Mouse (Mus musculus) CD8-positive naive resting alpha-beta T cell, adult 57 days (primary cell): ENCODE data around the gene Trpv1. TPM values are rescaled to one million over a fixed set of nuclear protein-coding genes. Genes with fewer than 3 reads are reported as not detected.

ENCODE experiments used
- total RNA-seq: library from RNA; stranded (reverse); gene quantifications from one replicate; pipeline ENCODE4 v1.2.4, GENCODE M21; 2023

The Trpv1 gene
- not detected for total RNA-seq

DNA sequence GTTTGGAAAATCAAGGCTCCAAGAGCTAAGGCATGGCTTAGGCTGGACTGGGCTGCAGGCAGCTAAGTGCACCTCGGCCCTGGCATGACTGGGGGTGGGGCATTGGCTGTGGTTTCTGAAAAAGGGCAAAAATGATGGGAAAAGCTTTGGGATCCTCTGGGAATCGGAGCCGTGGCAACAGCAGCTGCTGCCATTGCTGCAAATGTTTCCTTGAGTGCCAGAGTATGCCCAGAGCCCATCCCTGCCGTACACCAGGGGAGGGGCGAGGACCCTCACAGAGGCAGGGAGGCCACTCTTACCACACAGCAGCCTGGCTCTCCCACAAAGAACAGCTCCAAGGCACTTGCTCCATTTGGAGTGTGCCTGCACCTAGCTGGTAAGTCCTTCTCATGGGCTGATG lies at the start of gene Trpv1:
Gene Trpv1 (plus strand): TSS at position 301 of the 400 bp plus-strand sequence.

DNA sequence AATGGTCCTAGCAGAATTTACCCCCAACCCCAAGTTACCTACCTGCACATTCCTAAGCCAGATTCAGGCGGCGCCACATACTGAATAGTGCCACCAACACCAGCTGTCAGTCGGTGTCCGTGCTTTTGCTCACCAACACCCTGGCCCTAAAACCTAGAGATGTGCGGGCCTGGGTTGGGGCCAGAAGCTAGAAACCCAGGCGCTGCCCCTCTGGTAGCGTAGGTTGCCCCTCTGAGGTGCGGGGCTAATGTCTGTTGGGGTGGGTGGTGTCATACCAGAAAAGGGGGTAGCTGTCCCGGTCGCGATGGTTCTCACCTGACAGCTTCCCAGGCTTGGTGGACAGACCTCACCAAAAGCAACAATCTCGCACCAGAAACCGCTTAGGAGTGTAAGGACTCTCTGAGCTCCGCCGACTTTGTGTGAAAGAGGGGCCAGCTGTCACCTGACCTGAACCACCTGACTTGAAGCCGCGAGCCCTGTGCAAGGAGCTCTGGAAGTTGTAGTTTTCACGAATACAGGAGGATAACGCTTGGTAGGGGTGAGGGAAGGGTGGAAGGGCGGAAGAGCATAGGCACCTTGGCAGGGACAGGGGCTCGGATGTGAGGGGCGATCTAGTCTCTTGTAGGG lies 35.4 kb upstream of the Trpv1 start, which contains the start of gene Ctns:
Gene Ctns (minus strand): TSS at position 440 of the 627 bp plus-strand sequence.

DNA sequence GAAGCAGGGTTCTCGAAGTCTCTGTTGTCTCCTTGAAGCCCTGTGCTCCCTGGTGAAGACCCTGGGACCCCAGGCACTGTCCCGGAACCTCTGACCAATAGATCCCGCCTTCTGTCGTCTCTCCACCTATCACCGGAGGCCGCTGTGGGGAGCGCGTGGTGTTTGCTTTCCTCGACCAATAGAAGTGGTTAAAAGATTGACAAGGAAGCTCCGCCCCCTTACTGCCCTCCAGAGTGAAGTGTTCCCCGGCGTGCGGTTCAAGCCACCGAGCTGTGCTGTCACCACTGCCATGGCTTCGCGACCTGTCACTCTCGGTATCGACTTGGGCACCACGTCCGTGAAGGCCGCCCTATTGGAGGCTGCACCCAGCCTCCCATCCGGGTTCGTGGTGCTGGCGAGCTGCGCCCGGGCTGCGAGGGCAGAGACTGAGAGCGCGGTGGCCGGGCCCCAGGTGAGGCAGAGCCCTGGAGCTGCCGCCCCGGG lies 34.8 kb upstream of the Trpv1 start, which contains the start of gene Shpk:
Gene Shpk (plus strand): TSS at position 231 of the 483 bp plus-strand sequence.

DNA sequence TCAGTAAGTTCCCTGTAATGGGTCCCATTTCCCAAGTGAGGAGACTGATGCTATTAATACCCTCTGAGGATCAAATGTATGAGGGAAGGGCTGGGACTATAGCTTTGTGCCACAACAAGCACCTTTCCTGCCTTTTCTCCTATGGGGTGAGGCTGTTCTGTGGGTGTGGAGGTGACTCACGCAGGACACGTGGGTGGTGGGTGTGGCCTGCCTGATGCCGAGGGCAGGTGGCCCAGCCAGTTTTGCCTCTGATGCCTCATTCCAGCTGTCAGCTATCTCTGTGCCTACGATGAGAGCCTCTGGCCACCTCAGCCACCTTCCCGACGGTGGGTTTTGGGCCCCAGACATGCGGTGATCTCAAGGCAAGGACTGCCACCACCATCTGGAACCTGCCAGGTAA lies 33.2 kb downstream of the Trpv1 start, which contains the start of gene Trpv3:
Gene Trpv3 (plus strand): TSS at position 122 of the 400 bp plus-strand sequence.

Other genes starting within 250 kb of the Trpv1 start
- 1.3 TPM for gene P2rx1, start 235.2 kb upstream of the Trpv1 start, total RNA-seq
- 5.8 TPM for gene Camkk1, start 215.3 kb upstream of the Trpv1 start, total RNA-seq
- gene Ncbp3, start 186.5 kb upstream of the Trpv1 start, total RNA-seq, result 16.4 TPM
- 83.8 TPM for gene Itgae, start 143.7 kb upstream of the Trpv1 start, total RNA-seq
- 1.1 TPM for gene Haspin, start 96.0 kb upstream of the Trpv1 start, total RNA-seq
- gene P2rx5, start 73.9 kb upstream of the Trpv1 start, total RNA-seq, result 0.34 TPM
- gene Emc6, start 57.3 kb upstream of the Trpv1 start, total RNA-seq, result 46.6 TPM
- gene Tax1bp3, start 57.2 kb upstream of the Trpv1 start, total RNA-seq, result 14.5 TPM
- gene Ctns, start 35.2 kb upstream of the Trpv1 start, total RNA-seq, result 21.4 TPM
- 5.4 TPM for gene Shpk, start 34.8 kb upstream of the Trpv1 start, total RNA-seq
- gene Trpv3, start 33.1 kb downstream of the Trpv1 start, total RNA-seq, result not detected
- 0.15 TPM for gene Aspa, start 95.3 kb downstream of the Trpv1 start, total RNA-seq
- not detected for gene Gm49340, start 95.4 kb downstream of the Trpv1 start, total RNA-seq
- gene Spata22, start 95.4 kb downstream of the Trpv1 start, total RNA-seq, result not detected
- gene Olfr20, start 116.5 kb downstream of the Trpv1 start, total RNA-seq, result not detected
- not detected for gene Olfr376, start 137.0 kb downstream of the Trpv1 start, total RNA-seq
- not detected for gene Olfr1, start 165.3 kb downstream of the Trpv1 start, total RNA-seq
- not detected for gene Olfr378, start 194.2 kb downstream of the Trpv1 start, total RNA-seq
- gene Olfr380, start 223.2 kb downstream of the Trpv1 start, total RNA-seq, result not detected